Mouse (Mus musculus) megakaryocyte, embryonic 14.5 days (primary cell): Measurements from ENCODE around the gene Rxfp4.

Experiments used
- FLI1 ChIP-seq: IDR thresholded peaks from 2 replicates; pipeline ENCODE4 v1.6.1; 2012; ENCODE audit warnings: low read length, inconsistent platforms, mixed read lengths
- GATA1 ChIP-seq: IDR thresholded peaks from 3 replicates; pipeline ENCODE4 v1.6.1; 2012; ENCODE audit warnings: mixed read lengths, low read length, inconsistent platforms, borderline replicate concordance

DNA sequence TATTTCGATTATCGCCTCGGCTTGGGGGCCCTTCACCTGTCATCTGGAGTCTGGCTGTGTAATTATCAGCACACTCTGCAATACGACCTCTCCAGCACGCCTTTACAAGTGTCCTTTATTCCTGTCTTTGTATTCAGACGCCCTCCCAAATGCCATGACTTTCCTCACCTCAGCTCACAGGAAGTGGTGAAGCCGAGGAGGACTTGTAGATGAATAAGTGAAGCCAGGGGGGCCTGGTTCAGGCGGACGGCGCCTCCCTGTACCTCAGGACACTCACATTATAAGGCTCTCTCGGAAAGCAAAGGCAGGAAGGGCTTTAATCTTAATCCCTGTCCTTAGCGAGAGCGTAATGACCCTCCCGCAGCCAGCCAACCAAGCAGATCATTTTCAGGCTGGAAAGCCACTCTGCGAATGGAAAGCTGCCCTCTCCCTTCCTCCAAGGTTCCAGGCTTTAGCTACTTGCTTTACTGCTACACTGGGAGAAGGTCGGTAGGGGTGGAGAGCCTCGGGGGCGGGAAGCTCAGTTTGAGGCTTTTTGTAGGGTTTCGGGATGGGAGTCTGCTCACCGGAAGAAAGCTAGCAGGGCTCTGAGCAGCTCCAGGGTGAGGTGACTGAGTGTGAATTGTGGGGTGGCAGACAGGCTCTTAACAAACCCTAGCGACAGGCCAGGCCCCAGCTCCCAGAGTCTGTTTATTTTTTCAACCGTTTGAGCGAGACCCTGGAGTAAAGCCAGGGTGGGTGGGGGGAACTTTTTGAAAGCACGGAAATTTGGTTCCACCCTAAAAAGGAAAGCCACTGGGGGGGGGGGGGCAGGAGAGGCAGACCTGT lies 30.6 kb downstream of the Rxfp4 start:
- TF ChIP-seq GATA1 (no peak), FLI1 (no peak)
